Mouse (Mus musculus) thymus, postnatal 4 days (tissue): ENCODE measurements around the gene Car11.
A peak's percentile ranks its signal among the peaks of the same experiment; 100 is the strongest.
"Not testable (repeated sequence)": the region's sequence is repeated elsewhere in the genome, so short reads cannot be mapped to it uniquely, and the experiment has no call there.

Experiments used
- DNase-seq: peaks from one replicate; pipeline ENCODE4 v3.0.0; 2021

The Car11 gene

DNA sequence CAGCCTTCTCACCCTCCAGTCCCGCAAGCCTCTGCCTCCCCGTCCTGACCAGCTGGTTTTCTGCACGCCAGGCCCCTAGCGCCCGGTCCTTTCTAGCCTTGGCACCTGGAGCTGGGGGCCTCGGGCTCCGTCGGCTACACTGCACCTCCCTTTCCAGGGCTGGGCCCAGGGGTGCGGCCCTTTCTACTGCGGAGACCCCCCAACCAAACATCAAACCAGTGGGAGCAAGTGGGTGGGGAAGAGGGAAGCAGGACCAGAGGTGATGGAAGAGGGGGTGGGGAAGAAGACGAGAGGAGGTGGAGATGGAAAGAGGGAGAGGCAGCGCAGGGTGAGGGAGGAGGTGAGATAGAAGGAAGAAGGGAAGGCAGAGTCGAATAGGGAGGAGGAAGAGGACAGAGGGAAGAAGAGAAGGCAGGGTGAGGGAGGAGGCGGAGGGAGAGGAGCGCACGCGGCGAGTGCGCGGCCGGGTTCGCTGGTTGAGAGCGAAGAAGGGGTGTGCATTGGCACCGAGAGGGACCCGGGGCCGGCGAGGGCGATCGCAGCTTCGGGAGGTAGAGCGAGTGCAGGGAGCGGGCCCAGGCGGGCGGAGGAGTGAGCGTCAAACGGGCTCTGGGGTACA, at the start of gene Car11:
Car11 (plus strand) TSS at position 321 of the 619 bp plus-strand sequence.
- peak; percentile 66 for DNase-seq

DNA sequence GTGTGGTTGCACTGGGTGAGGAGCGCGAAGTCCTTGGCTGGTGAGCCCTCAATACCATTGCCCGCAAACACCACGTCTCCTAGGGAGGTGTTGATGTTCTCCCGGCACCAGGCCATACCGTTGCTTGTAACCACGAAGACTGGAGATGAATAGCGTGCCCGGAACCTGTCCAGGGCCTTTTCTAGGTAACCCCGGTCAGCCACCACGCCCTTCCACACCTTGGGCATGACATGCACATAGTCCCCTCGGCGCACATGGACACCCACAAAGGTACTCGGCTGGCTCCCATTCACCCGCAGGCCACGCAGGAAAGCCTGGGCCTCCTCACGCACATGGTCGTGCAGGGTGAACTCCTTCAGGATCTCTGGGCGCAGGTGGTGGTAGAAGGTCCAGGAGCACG, 49.2 kb upstream of the Car11 start:
- DNase-seq, result not testable (repeated sequence)

DNA sequence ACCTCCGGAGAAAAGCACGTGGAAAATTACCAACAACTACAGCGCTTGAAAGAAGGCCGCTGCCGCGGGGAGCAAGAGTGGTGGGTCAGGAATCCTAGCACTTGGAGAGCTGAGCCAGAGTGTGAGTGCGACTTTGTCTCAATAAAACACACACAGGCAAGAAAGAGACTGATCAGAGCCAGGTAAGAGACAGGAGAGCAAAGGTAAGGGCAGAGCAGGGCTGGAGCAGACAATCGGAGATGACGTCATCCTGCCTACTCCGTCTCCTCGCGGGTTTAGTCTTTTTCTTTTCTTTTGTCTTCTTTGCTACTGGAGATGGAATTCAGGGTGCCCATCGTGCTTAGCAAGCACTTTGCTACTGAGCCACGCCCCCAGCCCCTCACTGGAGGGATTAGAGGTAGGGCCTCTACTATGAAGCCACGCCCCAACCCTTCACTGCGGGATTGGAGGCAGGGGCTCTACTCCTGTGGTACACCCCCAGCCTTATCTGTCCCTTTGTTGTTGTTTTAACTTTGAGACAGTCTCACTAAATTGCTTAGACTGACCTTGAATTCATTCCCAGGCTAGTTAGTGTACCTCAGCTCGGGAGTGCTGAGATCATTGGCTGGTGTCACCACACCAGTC, 45.1 kb upstream of the Car11 start:
- no peak for DNase-seq

DNA sequence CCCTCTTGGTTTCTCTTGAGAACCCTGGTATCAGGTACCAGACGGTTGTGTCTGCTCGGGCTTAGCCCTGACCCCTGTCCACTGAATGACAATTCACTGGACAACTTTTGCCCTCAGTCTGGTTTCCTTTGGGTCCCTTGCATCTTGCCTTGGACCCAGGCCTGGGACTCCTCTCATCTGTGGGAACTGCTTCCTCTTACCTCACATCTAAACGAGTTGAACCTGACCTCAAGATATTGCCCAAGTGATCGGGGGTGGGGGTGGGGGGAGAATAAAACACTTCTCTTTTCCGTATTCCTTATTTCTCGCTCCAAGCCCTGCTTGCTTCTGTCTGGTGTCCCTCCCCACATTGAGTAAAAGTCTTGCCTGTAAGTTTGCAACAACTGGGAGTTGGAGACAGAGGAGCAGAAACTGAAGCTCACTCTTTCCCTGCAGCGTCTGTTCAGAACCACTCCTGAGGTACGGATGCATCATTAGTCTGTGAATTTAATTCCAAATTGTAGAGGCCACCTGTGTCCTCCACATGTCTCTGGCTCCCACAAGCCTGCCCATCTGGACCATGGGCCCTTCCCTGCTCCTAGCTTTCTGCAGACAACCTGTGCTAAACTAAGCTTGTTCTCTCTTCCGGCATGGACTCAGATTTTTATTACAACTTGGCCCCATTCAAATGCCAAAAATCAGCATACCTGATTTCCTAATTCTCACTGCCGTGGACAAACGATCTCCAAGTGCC, 38.7 kb upstream of the Car11 start:
- DNase-seq, result no peak

DNA sequence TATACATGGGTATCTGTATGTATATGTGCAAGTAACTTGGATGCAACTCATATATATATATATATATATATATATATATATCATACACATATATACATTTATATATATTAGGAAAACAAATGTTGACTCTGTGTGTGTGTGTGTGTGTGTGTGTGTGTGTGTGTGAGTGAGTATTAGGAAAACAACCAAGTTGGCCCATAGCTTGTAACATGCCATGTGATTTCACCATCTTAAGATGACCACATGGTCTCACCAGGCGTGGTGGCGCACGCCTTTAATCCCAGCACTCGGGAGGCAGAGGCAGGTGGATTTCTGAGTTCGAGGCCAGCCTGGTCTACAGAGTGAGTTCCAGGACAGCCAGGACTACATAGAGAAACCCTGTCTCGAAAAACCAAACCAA, 37.9 kb upstream of the Car11 start:
- DNase-seq, result not testable (repeated sequence)

DNA sequence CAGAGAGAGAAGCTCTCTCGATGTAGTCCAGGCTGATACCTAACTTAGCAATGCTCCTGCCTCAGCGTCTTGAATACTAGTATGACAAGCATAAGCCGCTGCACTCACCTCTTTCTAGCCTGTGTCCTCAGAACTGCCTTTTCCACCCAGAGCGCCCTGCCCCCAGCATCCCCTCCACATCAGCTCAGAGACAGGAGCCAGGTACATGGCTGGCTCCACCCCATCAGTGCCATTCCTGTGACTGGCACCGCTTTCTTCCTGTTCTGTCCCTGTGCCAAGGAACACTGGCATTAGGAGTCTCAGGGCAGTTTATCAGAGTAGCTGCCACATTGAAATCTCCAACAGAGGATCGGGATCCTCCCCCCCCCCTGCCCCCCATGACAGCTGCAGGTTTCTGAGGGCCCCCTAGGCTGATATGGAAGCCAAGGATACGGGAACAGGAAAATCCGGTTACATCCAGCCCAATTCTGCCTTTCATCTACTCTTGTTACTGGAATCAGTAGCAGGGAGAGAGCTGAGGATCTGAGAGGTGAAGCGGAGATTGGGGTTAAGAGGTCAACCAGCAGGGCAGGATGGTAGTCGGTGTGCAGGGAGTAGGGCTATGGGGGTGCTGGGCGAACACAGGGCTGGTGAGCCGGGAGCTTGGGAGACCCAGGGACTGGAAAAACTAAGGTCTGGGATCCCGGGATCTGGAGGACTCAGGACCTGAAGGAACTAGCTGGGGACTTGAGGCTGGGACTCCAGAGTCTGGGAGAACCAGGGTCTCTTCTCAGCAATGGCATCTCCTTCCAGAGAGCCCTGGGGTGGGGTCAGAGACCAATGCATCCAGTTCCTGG, 34.1 kb upstream of the Car11 start:
- DNase-seq, result no peak

DNA sequence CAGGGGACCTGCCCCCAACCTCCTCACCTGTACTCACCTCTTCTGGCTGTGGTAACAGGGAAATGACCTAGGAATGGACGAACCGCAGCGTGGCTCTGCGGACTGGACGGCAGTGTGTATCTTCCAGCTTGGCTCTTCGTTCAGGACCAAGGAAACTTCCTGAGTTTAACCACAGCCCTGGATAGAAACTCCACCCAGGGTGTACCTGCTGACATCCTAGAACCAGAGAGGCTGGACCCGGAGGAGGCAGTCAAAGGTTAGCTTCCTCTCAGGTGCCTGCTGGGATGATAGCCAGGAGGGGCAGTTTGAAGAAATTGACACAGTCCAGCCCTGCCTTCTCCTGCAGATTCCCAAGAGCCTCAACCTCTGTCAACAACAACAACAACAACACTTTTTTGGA, 33.5 kb upstream of the Car11 start, which contains the start of gene Fut2:
Fut2 (minus strand) TSS at position 234 of the 400 bp plus-strand sequence.
- DNase-seq, result no peak

DNA sequence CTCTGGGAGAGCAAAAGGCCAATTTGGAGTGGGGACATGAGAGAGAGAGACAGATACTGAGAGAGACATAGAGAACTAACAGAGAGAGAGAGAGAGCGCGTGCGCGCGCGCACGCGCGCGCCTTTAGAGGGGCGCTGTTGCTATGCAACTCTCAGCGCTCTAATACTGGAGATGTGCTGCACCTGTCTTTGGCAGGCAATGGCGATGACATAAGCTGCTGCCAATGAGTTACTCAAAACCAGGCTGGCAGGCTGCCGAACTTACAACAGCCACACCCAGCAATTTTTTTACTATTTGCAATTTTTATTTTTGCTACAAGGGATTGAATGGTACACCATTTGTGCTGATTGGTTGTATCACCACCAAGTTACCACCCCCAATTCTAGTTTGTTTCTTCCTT, 31.9 kb upstream of the Car11 start:
- no peak for DNase-seq

GRCm38 (mm10) chr7:45668921-45669320, 30.7 kb upstream of the Car11 start:
- no peak for DNase-seq

- DNase-seq, result no peak
Observed at GRCm38 (mm10) chr7:45677627-45678295, 21.9 kb upstream of the Car11 start.

GRCm38 (mm10) chr7:45678513-45678912, 21.1 kb upstream of the Car11 start:
- no peak for DNase-seq

DNA sequence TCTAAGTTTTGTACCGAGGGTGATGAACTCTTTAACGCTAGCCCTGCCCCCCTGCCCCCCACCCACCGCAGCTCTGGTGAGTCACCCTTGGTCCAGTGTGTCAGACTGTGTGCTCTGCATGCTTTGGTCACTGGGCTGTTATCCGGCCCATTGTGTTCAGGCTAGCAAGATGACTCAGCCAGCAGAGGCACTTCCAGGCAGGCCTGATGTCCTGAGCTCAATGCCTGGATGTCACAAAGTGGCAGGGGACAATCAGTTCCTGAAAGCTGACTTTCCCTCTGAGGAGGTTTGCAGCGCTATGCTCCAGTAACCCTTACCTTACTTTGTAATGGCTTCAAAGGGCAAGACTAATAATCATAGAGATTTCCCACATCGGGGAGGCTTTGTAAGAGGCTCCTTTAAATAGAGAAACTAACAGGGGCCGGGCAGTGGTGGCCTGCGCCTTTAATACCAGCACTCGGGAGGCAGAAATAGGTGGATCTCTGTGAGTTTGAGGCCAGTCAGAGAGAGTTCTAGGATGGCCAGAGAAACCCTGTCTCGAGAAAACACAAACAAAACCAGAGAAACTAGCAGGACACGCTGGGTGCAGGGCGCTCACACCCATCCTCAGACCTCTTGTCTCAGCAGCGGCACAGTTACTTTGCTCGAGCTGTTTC, 19.5 kb upstream of the Car11 start:
- DNase-seq, result no peak

GRCm38 (mm10) chr7:45681046-45681736, 18.5 kb upstream of the Car11 start:
- DNase-seq, result peak; percentile 32

DNA sequence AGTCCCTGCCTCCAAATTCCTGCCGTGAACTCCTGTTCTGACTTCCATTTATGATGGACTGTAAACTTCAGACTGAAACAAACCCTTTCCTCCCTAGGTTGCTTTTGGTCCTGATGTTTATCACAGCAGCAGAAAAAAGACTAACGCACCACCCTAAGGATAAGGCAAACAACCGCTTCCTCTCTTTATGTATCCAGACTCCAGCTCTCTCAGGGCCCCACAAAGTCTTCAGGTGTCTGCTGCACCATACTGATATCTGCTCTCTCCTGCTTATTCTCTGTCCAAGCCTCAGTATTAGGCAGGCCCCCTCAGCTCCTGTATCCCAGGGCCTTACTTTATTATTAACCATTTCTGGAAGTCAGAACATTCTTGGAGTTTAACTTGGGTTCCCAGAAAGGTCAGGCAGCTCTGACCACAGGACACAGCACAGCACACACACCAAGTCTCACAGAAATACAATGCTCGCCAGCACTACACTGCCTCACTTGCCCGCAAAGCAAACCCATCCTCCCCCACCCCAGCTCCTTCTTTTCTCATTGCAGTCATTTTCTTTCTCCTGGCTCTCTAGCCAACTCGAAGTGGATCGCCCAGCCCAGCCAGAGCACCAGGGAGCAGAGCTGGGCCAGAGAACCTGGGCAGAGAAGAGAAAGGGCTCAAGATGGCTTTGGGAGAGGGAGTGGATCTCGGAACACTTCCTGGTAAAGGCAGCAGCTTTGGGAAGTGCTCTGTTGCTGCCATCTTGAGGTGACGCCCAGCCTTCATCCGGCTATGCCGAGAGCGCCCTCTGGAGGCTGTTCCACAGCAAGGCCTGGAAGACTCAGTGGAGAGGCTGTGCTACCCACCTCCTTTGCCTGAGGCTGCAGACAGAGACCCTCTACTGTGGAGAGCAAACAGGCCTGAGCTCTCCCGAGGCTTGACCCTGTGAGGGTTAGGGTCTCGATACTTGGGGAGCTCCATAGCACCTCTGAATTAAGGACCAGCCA, 17.2 kb upstream of the Car11 start:
- peak; percentile 95 for DNase-seq

DNA sequence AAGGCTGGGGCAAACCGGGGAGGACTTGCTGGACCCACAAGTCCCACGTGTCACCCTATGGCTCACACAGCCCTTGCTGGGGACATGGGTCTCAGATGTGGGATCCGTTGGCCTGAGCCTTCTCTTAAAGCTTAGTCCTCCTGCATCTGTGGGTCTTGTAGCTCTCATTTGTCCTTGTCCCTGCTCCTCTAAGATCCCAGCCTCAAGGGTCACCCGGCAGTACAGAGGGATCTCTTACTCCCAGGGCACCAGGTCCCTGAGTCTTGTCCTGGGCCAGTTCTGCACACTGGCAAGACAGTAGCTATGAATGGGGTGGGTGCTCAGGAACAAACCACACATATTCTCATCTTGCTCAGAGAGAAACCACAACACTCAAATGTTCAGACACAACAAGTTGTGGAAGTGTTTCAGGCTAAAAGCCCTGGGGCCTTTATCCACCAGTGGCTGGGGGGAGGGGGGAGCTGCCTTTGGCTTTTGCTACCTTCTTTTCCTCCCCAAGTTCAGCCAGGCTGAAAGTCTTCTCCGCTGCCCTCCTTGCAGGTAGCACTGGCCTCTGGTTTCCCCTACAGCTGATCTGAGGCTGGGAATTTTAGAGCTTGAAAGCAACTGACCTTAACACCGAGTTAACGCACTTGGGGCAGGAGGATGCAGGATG, 16.1 kb upstream of the Car11 start, which contains the start of gene Ntn5:
Ntn5 (plus strand) TSS at position 627 of the 655 bp plus-strand sequence.
- DNase-seq, result peak; percentile 57

- no peak for DNase-seq
Observed at GRCm38 (mm10) chr7:45685811-45686210, 13.8 kb upstream of the Car11 start.

GRCm38 (mm10) chr7:45686841-45687240, 12.8 kb upstream of the Car11 start:
- DNase-seq, result no peak

DNA sequence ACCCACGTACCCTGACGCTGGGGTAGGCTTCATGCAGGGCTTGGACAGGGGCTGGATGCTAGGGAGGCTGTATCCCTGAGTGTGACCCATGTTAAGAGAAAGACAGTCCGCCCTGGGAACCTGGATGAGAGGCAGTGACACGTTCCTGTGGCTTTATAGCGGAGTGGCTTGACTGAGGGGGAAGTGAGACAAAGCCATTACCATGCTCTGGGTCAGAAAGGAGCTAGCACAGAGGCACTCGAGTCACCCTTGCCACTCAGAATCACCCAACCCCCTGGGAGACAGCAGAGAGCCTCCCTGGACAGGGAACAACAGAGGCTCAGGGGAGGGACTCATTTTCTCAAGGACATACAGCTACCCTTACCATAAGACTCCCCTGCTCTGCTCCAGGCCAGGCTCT, 10.5 kb upstream of the Car11 start:
- DNase-seq, result no peak

DNA sequence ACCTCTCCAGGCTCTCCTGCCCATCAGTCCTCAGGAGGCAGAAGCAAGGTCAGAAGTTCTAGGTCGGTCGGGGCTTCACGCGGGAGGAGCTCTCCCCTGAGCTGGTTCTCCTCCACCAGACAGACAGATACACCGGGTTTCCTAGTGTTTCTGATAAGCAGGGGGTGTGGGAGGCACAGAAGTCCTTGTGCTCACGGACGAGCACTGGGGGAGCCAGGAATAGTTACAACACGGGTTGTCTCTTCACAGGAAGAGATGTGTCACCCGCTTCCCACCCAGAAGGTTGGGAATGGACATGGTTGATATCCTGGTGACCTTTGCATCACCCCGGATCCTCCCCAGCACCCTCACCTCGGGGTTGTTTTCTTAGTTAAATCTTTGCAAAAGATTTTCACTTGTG, 9.8 kb upstream of the Car11 start:
- DNase-seq, result no peak

- DNase-seq, result no peak
Observed at GRCm38 (mm10) chr7:45692364-45692763, 7.3 kb upstream of the Car11 start.
